Mouse (Mus musculus): ENCODE data around the gene Tpt1. TPM values are rescaled to one million over a fixed set of nuclear protein-coding genes. Genes with fewer than 3 reads are reported as not detected.

Tpt1 gene
- total RNA-seq, 4 experiments from 2014 or later: 3,387 to 4,149 (median 3,897) TPM

DNA sequence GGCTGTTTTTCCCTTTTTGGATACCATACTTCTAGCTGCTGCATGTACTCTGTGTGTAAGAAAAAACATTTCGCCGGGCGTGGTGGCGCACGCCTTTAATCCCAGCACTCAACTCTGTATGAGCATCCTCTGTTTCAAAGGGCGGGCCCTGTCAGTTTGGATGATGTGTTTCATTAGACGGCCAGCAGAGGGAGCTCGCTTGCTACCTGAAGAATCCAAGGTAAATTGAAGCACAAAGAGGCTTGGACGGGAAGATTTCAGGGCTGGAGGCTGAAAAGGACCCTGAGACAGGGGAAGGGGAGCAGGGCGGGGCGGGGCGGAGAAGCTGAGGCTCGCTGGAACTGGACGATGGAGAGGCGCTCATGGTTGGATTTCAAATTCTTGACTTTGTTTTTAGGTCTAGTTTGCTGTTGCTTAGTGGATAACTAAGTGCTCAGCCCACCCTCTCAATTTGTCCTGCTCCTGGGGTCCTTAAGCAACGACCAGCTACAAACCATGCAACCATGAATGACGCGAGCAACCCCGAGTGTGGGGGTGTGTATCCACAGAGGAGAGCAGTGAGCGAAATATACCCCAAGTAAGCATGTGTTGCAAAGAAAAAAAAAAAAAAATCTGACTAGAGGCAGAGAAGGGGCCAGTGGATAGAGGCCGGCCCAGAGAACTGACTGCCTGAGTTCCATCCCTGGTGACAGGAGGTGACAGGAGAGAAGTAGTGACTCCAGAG, 31.6 kb downstream of the Tpt1 start:
- DNase-seq (ENCODE audit: low spot score in 2 of 2): peak; percentile 52 to 61

DNA sequence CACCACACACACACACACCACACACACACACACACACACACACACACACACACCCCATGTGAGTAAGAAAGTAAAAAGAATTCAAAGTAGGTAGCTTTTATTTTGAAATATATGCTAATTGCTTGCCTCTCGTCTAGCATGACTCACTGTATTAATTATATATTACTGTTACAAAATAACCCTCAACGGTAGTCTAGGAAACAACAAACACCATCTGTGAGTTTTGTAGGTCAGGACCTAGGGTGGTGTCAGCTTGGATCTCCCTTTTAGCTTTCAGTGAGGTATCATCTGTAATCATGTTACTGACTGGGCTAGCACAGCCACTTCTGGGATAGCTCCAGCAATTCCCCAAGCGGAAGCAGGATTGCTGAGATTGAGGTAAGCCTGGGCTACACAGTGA, 32.4 kb downstream of the Tpt1 start:
- no peak for DNase-seq (ENCODE audit: low spot score in 2 of 2)

DNA sequence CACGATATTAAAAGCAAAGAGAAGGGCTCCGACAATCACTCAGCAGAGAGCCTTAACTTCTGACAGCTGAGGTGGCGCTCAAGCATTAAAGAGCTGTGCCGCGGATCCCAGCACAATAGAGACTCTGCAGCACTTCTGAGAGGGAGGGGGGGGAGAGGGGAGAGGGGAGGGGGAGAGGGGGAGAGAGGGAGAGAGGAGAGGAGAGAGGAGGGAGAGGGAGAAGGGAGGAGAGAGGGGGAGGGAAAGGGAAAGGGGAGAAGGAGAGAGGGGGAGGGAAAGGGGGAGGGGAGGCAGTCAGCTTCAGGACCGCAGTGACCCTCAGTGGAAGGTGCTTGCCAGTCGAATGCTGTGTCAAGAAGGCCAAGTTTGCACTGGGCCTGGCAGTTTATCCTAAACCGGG, 34.1 kb downstream of the Tpt1 start:
- DNase-seq (ENCODE audit: low spot score in 2 of 2): no peak

DNA sequence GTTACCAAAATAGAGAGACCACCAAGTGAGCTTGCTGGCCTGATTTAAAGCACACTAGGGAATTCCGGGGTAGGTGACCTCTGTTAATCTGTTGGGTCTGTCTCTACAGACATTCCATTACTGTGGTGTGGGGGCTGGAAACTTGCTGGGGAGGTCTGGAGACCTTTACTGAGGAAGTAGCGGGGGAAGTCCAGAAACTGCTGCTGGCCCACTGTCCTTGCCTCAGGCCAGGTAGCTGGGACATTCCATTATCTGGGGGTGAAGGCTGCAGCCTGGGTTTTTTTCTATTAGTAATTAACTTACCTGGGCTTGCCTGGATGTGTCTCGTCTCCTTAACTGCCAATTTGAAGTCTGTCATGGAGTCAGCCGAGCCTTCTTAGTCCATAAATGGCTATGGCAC, 37.0 kb downstream of the Tpt1 start:
- no peak for DNase-seq (ENCODE audit: low spot score in 2 of 2)

DNA sequence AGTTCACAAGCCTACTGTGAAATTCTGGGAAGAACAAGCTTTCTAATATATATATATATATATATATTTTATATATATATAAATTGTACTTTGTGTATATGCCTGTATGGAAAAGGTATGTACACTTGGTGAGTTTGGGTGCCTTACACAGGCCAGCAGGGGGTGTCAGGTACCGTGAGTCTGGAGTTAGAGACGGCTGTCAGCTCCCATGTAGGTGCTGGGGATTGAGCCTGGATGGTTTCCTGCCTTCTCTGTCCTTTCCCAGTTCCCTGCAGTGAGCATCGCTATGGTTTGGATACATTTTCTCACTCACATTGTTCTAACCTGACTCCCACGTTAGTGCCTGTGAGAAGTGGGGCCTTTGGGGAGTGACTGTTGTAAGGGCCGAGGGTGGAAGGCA, 38.4 kb downstream of the Tpt1 start:
- no peak for DNase-seq (ENCODE audit: low spot score in 2 of 2)

DNA sequence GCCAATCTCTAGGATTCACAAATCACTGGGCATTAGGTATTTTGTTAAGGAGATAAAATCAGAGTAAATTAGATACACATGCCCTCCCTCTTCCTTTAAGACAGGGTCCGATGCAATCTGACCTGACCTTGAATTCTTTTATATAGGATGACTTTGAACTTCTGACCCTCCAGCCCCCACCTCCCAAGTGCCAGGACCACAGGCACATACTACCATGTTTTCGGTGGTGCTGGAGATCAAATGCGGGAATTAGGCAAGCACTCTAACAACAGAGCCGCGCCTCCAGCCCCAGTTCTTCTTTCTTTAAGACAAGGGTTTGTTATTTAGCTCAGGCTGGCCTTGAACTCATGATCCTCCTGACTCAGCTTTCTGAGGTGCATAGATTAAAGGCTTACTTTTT, 39.0 kb downstream of the Tpt1 start:
- no peak for DNase-seq (ENCODE audit: low spot score in 2 of 2)

DNA sequence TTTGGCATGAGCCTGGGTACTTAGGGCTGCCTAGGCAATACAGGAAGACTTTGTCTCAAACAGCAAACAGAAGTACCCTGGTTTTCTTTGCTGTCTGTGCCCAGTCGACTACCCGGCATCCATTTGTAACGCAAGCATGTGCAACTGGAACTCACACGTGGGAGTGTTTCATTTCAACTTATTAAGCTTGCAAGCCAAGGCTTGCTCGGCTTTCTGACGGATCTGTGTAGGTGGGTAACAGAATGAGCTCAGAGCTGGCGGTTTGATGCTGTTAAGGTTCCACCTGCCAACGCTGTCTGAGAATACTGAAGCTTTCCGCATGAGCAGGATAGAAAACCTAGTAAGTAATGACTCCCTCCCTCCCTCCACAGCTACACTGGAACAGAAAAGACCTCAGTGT, 47.2 kb downstream of the Tpt1 start:
- no peak for DNase-seq (ENCODE audit: low spot score in 2 of 2)

Other genes with a start within 250 kb of the Tpt1 start
- gene Erich6b, start 202.8 kb upstream of the Tpt1 start, total RNA-seq (2022): not detected
- 1 to 10 TPM; 7.3 to 8.8 (median 8.6) TPM for gene Cog3, start 90.6 kb upstream of the Tpt1 start, total RNA-seq (2022)
- gene Slc25a30, start 58.1 kb upstream of the Tpt1 start, total RNA-seq (2022): 10 to 100 TPM in 1 of 4 experiments, 1 to 10 TPM in 3; 5.9 to 12.2 (median 7.2) TPM
- gene Kctd4, start 109.9 kb downstream of the Tpt1 start, total RNA-seq (2022): not detected
- 10 to 100 TPM; 11.2 to 13.4 (median 12.3) TPM for gene Gtf2f2, start 165.8 kb downstream of the Tpt1 start, total RNA-seq (2022)

Data from gastrocnemius, adult 8-10 months (tissue).